Mouse (Mus musculus): ENCODE measurements at regions not wholly inside any gene's neighbourhood (a gene's known extent, or its start where the extent isn't known, plus 50 kb on each side); places are given as distances from the start of the nearest gene placed in this dataset.

DNA sequence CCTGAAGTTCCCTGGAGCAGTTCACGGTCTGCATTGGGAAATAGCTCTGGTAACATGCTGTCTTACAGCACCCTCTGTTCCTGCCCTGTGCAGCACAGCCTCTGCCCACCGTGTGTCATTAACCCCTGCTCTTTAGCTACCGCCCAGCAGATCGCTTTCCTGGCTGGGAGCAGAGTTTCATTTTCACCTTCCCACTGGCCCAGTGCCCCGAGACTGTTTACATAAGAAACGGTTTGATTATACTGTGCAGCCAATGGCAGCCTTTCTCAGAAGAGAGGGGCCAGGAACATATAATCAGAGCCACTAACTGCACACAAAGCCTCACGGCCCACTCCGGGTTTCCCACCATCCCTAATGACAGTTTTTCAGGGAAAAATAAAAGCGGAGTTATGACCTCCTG, 108.3 kb upstream of the Ptpn1 start:
- Histone ChIP-seq H3ac (ENCODE audit: control insufficient read depth, insufficient read length, low read depth) (no peak overlapping the region), H3K4me3 (ENCODE audit: insufficient read depth, poor library complexity, severe bottlenecking) (no peak overlapping the region), H3K27me3 (ENCODE audit: control insufficient read depth, insufficient read depth, insufficient read length) (no peaks in the 10 kb centered on the region), H3K79me2 (ENCODE audit: control insufficient read depth, insufficient read depth) (no peaks in the 10 kb centered on the region), H3K79me3 (ENCODE audit: low read depth) (no peaks in the 10 kb centered on the region), H3K36me3 (ENCODE audit: control insufficient read depth, insufficient read depth) (no peaks in the 10 kb centered on the region)
- peak; percentile 47 for TF ChIP-seq CEBPB (IDR thresholded peaks at IDR 0.05; ENCODE audit: low read depth)
- TF ChIP-seq MAX (IDR thresholded peaks at IDR 0.05): no peak

- no peaks in the 10 kb centered on the region for H3K79me3 ChIP-seq (ENCODE audit: low read depth)
- H3K27me3 ChIP-seq (ENCODE audit: control insufficient read depth, insufficient read depth, insufficient read length): no peaks in the 10 kb centered on the region
- H3ac ChIP-seq (ENCODE audit: control insufficient read depth, insufficient read length, low read depth): no peak overlapping the region
- H3K4me3 ChIP-seq (ENCODE audit: insufficient read depth, poor library complexity, severe bottlenecking): no peak overlapping the region
- no peaks in the 10 kb centered on the region for H3K79me2 ChIP-seq (ENCODE audit: control insufficient read depth, insufficient read depth)
- no peaks in the 10 kb centered on the region for H3K36me3 ChIP-seq (ENCODE audit: control insufficient read depth, insufficient read depth)
- TF ChIP-seq MAX (IDR thresholded peaks at IDR 0.05) (peak; percentile 21), MYOD1 (IDR thresholded peaks at IDR 0.05; ENCODE audit: control insufficient read depth, insufficient read length, low read depth) (no peak)
Measured at GRCm38 (mm10) chr2:167823044-167823443, 108.8 kb upstream of the Ptpn1 start.

DNA sequence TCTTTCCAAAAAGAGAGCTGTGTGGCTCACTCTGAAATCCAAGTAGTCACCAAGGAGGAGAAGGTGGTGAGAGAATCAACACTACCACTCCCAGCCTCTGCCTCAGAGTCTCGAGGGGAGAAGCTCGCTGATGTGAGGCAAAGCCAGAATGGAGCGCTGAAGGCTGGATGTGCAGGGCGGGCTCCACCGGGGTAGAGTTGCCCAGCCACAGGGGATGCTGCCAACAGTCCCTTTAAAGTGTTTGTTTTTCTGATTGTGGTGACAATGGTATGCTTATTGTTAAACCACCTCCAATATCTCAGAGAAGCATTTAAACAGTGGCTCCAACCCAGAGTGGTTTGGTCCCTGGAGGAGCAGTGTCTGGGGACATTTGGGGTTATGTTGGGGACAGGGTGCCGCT, 110.7 kb upstream of the Ptpn1 start:
- Histone ChIP-seq H3ac (ENCODE audit: control insufficient read depth, insufficient read length, low read depth) (no peak overlapping the region), H3K4me3 (ENCODE audit: insufficient read depth, poor library complexity, severe bottlenecking) (no peak overlapping the region), H3K79me3 (ENCODE audit: low read depth) (no peaks in the 10 kb centered on the region), H3K27me3 (ENCODE audit: control insufficient read depth, insufficient read depth, insufficient read length) (no peaks in the 10 kb centered on the region), H3K79me2 (ENCODE audit: control insufficient read depth, insufficient read depth) (no peaks in the 10 kb centered on the region), H3K36me3 (ENCODE audit: control insufficient read depth, insufficient read depth) (no peaks in the 10 kb centered on the region)
- TF ChIP-seq CTCF (IDR thresholded peaks at IDR 0.05; ENCODE audit: control insufficient read depth, insufficient read depth, insufficient read length): no peak
- no peak for TF ChIP-seq USF1 (IDR thresholded peaks at IDR 0.05; ENCODE audit: low read depth)
- no peak for TF ChIP-seq MYOD1 (IDR thresholded peaks at IDR 0.05; ENCODE audit: control insufficient read depth, insufficient read length, low read depth)

DNA sequence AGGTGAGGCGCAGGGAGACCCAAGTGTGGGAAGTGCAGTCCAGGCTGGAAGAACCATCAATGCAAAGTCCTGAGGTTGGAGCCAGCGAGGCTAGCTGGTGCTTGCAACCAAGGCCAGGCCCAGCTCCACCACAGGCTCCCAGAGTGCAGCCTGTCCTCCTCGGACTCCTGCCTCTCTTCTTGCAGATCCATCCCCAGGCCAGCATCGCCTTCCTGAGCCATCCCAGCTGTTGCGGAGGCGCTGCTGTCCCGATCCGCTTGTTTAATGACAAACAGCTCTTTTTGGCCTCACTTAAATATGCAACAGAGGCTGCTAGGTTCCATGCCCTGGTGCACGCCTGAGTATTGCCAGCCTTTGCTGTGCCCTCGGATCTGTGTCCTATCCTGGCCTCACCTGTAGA, 113.1 kb upstream of the Ptpn1 start:
- Histone ChIP-seq H3ac (ENCODE audit: control insufficient read depth, insufficient read length, low read depth) (no peak overlapping the region), H3K4me3 (ENCODE audit: insufficient read depth, poor library complexity, severe bottlenecking) (no peak overlapping the region), H3K36me3 (ENCODE audit: control insufficient read depth, insufficient read depth) (no peaks in the 10 kb centered on the region), H3K27me3 (ENCODE audit: control insufficient read depth, insufficient read depth, insufficient read length) (no peaks in the 10 kb centered on the region), H3K79me2 (ENCODE audit: control insufficient read depth, insufficient read depth) (no peaks in the 10 kb centered on the region), H3K79me3 (ENCODE audit: low read depth) (no peaks in the 10 kb centered on the region)
- TF ChIP-seq MAX (IDR thresholded peaks at IDR 0.05): no peak
- TF ChIP-seq FOSL1 (IDR thresholded peaks at IDR 0.05; ENCODE audit: insufficient read depth, low read length, poor library complexity, severe bottlenecking): no peak
- no peak for TF ChIP-seq CTCF (IDR thresholded peaks at IDR 0.05; ENCODE audit: control insufficient read depth, insufficient read depth, insufficient read length)
- TF ChIP-seq CEBPB (IDR thresholded peaks at IDR 0.05; ENCODE audit: low read depth): no peak
- no peak for TF ChIP-seq MYOD1 (IDR thresholded peaks at IDR 0.05; ENCODE audit: control insufficient read depth, insufficient read length, low read depth)
- TF ChIP-seq USF1 (IDR thresholded peaks at IDR 0.05; ENCODE audit: low read depth): no peak
- no peak for TF ChIP-seq MYOG (IDR thresholded peaks at IDR 0.05; ENCODE audit: control insufficient read depth, extremely low read depth, insufficient read length)

GRCm38 (mm10) chr2:167817030-167817429, 114.8 kb upstream of the Ptpn1 start:
- Histone ChIP-seq H3K79me3 (ENCODE audit: low read depth) (no peaks in the 10 kb centered on the region), H3K27me3 (ENCODE audit: control insufficient read depth, insufficient read depth, insufficient read length) (no peaks in the 10 kb centered on the region), H3K79me2 (ENCODE audit: control insufficient read depth, insufficient read depth) (no peaks in the 10 kb centered on the region), H3K4me3 (ENCODE audit: insufficient read depth, poor library complexity, severe bottlenecking) (no peak overlapping the region), H3K36me3 (ENCODE audit: control insufficient read depth, insufficient read depth) (no peaks in the 10 kb centered on the region), H3ac (ENCODE audit: control insufficient read depth, insufficient read length, low read depth) (no peak overlapping the region)
- TF ChIP-seq USF1 (IDR thresholded peaks at IDR 0.05; ENCODE audit: low read depth): no peak
- TF ChIP-seq CTCF (IDR thresholded peaks at IDR 0.05; ENCODE audit: control insufficient read depth, insufficient read depth, insufficient read length): no peak
- no peak for TF ChIP-seq CEBPB (IDR thresholded peaks at IDR 0.05; ENCODE audit: low read depth)
- TF ChIP-seq MAX (IDR thresholded peaks at IDR 0.05): peak; percentile 57
- peak; percentile 2 for TF ChIP-seq FOSL1 (IDR thresholded peaks at IDR 0.05; ENCODE audit: insufficient read depth, low read length, poor library complexity, severe bottlenecking)

- Histone ChIP-seq H3K79me3 (ENCODE audit: low read depth) (no peaks in the 10 kb centered on the region), H3K79me2 (ENCODE audit: control insufficient read depth, insufficient read depth) (no peaks in the 10 kb centered on the region), H3K27me3 (ENCODE audit: control insufficient read depth, insufficient read depth, insufficient read length) (no peaks in the 10 kb centered on the region), H3ac (ENCODE audit: control insufficient read depth, insufficient read length, low read depth) (no peak overlapping the region), H3K36me3 (ENCODE audit: control insufficient read depth, insufficient read depth) (no peaks in the 10 kb centered on the region), H3K4me3 (ENCODE audit: insufficient read depth, poor library complexity, severe bottlenecking) (no peak overlapping the region)
- TF ChIP-seq CEBPB (IDR thresholded peaks at IDR 0.05; ENCODE audit: low read depth) (no peak), FOSL1 (IDR thresholded peaks at IDR 0.05; ENCODE audit: insufficient read depth, low read length, poor library complexity, severe bottlenecking) (no peak), MAX (IDR thresholded peaks at IDR 0.05) (no peak), CTCF (IDR thresholded peaks at IDR 0.05; ENCODE audit: control insufficient read depth, insufficient read depth, insufficient read length) (no peak), MYOG (IDR thresholded peaks at IDR 0.05; ENCODE audit: control insufficient read depth, extremely low read depth, insufficient read length) (no peak), MYOD1 (IDR thresholded peaks at IDR 0.05; ENCODE audit: control insufficient read depth, insufficient read length, low read depth) (no peak), USF1 (IDR thresholded peaks at IDR 0.05; ENCODE audit: low read depth) (no peak)
Measured at GRCm38 (mm10) chr2:167815123-167815522, 116.7 kb upstream of the Ptpn1 start.

Data from C2C12 (cell line).